8 mouse cellular contexts compared by ENCODE assay signal in the genomic region with DNA sequence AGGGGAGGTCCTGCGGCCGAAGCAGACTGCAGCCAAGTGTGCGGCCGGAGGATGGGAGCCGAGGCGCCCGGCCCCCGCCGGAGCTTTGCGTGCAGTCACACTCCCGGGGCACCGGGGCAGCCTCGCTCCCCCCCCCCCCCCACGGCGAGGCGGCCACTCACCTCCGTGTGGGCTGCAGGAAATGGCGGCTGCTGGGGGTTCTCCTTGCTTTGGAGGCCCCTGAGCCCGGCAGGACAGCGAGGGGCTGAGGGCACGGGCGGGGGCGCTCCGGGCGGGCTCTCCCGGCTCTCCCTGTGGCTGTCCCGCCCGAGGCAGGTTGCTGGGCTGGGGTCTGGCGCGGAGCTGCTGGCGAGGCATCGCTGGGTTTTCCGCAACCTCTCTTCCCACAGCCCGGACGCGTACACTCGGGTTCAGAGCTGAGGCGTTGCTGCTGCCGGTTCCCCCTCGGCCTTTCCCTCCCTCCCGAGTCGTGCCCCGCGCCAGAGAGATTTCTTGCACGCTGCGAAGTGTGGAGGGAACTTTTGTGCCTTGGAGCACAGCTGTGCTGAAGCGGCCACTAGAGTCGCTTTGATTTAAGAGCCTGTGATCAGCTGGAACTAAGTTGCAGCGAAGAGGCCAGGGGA. TPM values are rescaled to one million over a fixed set of nuclear protein-coding genes. Genes with fewer than 3 reads are reported as not detected.
DNase-seq lines count a peak whose midpoint lies in the region; ATAC-seq lines count a peak whose summit lies in the region.

No protein-coding gene starts in this region.

- H3K27me3 ChIP-seq in lung, embryonic 15.5 days = no peaks in the 10 kb centered on the region
- H3K27me3 ChIP-seq in intestine, embryonic 14.5 days (replicated peaks; ENCODE audit: control insufficient read depth, insufficient read depth, low read length) = no peaks in the 10 kb centered on the region
- H3K27me3 ChIP-seq in lung, embryonic 16.5 days (ENCODE audit: control insufficient read depth, insufficient read depth, low read depth, low read length) = no peaks in the 10 kb centered on the region

- H3K4me2 ChIP-seq in lung, embryonic 15.5 days = peak overlapping the region; percentile 53
- H3K4me2 ChIP-seq in intestine, embryonic 14.5 days (ENCODE audit: low read length) = peak overlapping the region; percentile 48
- H3K4me2 ChIP-seq in lung, embryonic 16.5 days (ENCODE audit: low read depth, low read length) = peak overlapping the region; percentile 52

- ATAC-seq in lung, embryonic 15.5 days (ENCODE audit: borderline replicate concordance, extremely low read depth, low FRiP score, low TSS enrichment) = peak; percentile 40; the same call in 1 of the 2 replicates
- peak; percentile 50 for ATAC-seq in intestine, embryonic 14.5 days (replicated peaks; ENCODE audit: low FRiP score, low TSS enrichment, low read depth)
- ATAC-seq in lung, embryonic 16.5 days (ENCODE audit: low read depth) = peak; percentile 34

- 0 out of 2 replicates have a peak, but pooled peaks cover 14% of the 10 kb centered on the region for H3K4me1 ChIP-seq in lung, embryonic 15.5 days
- 0 out of 2 replicates have a peak, but pooled peaks cover 6% of the 10 kb centered on the region for H3K4me1 ChIP-seq in intestine, embryonic 14.5 days (replicated peaks; ENCODE audit: control insufficient read depth, insufficient read depth, low read length)
- peaks cover 3% of the 10 kb centered on the region; the same call in 1 of the 2 replicates for H3K4me1 ChIP-seq in lung, embryonic 16.5 days (replicated peaks; ENCODE audit: control insufficient read depth, insufficient read depth, low read length)

- H3K36me3 ChIP-seq in lung, embryonic 15.5 days = no peaks in the 10 kb centered on the region
- no peaks in the 10 kb centered on the region for H3K36me3 ChIP-seq in intestine, embryonic 14.5 days (ENCODE audit: control insufficient read depth, insufficient read depth, low read length)
- H3K36me3 ChIP-seq in lung, embryonic 16.5 days (ENCODE audit: control insufficient read depth, insufficient read depth, low read length) = no peaks in the 10 kb centered on the region

- intact Hi-C loops in gastrocnemius, postnatal 14 days (cut with DNase I; ENCODE audit: low total_unique reads) = no loop called here

- peak overlapping the region; percentile 63 for H3K9ac ChIP-seq in lung, embryonic 15.5 days
- peak overlapping the region; percentile 55 for H3K9ac ChIP-seq in intestine, embryonic 14.5 days (ENCODE audit: low read length)
- peak overlapping the region; percentile 79 for H3K9ac ChIP-seq in lung, embryonic 16.5 days (ENCODE audit: low read length)

- no peak for DNase-seq in lung, postnatal 36 days
- DNase-seq in cerebellum, adult 9-10 months = peak; percentile 1
- peak; percentile 32 for DNase-seq in gastrocnemius, postnatal 14 days
- peak; percentile 67 for DNase-seq in intestine, embryonic 14.5 days (ENCODE audit: low spot score)
- DNase-seq in right cerebral cortex, postnatal 4 days = peak; percentile 10
- DNase-seq in layer of hippocampus, adult 9-10 months (ENCODE audit: low spot score) = no peak

- WGBS in lung, embryonic 15.5 days = 13% methylated on average over 41 of the region's 49 CpGs
- 19% methylated on average over 18 of the region's 49 CpGs for WGBS in intestine, embryonic 14.5 days
- 16% methylated on average over 25 of the region's 49 CpGs for WGBS in lung, embryonic 16.5 days

- no peaks in the 10 kb centered on the region for H3K9me3 ChIP-seq in lung, embryonic 15.5 days
- no peaks in the 10 kb centered on the region for H3K9me3 ChIP-seq in intestine, embryonic 14.5 days (ENCODE audit: control insufficient read depth, low read length)
- H3K9me3 ChIP-seq in lung, embryonic 16.5 days (ENCODE audit: control insufficient read depth, low read length) = no peaks in the 10 kb centered on the region

- H3K27ac ChIP-seq in lung, embryonic 15.5 days = peak overlapping the region; percentile 85
- H3K27ac ChIP-seq in intestine, embryonic 14.5 days (ENCODE audit: low read depth) = peak overlapping the region; percentile 75; the same call in 1 of the 2 replicates
- peak overlapping the region; percentile 77 for H3K27ac ChIP-seq in lung, embryonic 16.5 days (ENCODE audit: low read length)

- H3K4me3 ChIP-seq in lung, embryonic 15.5 days = peak overlapping the region; percentile 69
- peak overlapping the region; percentile 54 for H3K4me3 ChIP-seq in intestine, embryonic 14.5 days (ENCODE audit: low read depth, low read length)
- peak overlapping the region; percentile 69 for H3K4me3 ChIP-seq in lung, embryonic 16.5 days (ENCODE audit: low read length)

RNA-seq across cellular contexts. Expression of a gene that starts 0.9 kb away (rescaled TPM):
- 7.0 and 7.6 TPM in 2 replicates for polyA plus RNA-seq in lung, embryonic 15.5 days (2015; fragmentation: Nextera tagmentation; extraction: Ambion mirVana)
- total RNA-seq in gastrocnemius, postnatal 14 days (2021) = 1 to 10 TPM; 5.2 to 7.8 TPM
- 5.4 and 5.7 TPM in 2 replicates for polyA plus RNA-seq in intestine, embryonic 14.5 days (2014; fragmentation: Nextera tagmentation; extraction: Ambion mirVana)
- 7.5 and 8.3 TPM in 2 replicates for polyA plus RNA-seq in lung, embryonic 16.5 days (2015; fragmentation: Nextera tagmentation; extraction: Ambion mirVana)

Comparison
In these comparisons a context has a peak if more than half of its experiments do, and no peak if none do; other contexts are left out.
1. DNase-seq: peak in cerebellum, adult 9-10 months (single experiment), gastrocnemius, postnatal 14 days (single experiment), intestine, embryonic 14.5 days (single experiment) and right cerebral cortex, postnatal 4 days (single experiment); none in lung, postnatal 36 days (single experiment) and layer of hippocampus, adult 9-10 months (single experiment).
2. Peak in every context shown above with its lines, with median percentiles within 50 percentile points of each other: ATAC-seq, H3K27ac ChIP-seq, H3K4me2 ChIP-seq, H3K4me3 ChIP-seq and H3K9ac ChIP-seq.